Mouse (Mus musculus) CH12.LX (cell line): ENCODE results near the gene Zmynd8. TPM values are rescaled to one million over a fixed set of nuclear protein-coding genes. Genes with fewer than 3 reads are reported as not detected.
A peak's percentile ranks its signal among the peaks of the same experiment; 100 is the strongest.

Source experiments
- DNase-seq: peaks from one replicate; pipeline ENCODE4 v3.0.0-alpha.2; 2013; ENCODE audit errors: extremely low read depth
- H3K27ac ChIP-seq: 2 replicates; pipeline ENCODE4 v1.5.1; 2012; ENCODE audit warnings: low read depth, mild to moderate bottlenecking, control low read depth, moderate library complexity; ENCODE audit not compliant: insufficient read depth
- H3K27me3 ChIP-seq: replicated peaks from 2 replicates; pipeline ENCODE3; 2012; ENCODE audit warnings: inconsistent platforms
- H3K36me3 ChIP-seq, 2 experiments: replicated peaks in 1 of 2; 2 replicates each; pipeline versions ENCODE3 to v1.6.1; 2012; ENCODE audit warnings: inconsistent platforms in 1 of 2, low read length in 1 of 2, mild to moderate bottlenecking in 1 of 2, mixed read lengths in 1 of 2, moderate library complexity in 1 of 2; ENCODE audit not compliant: control insufficient read depth in 1 of 2, insufficient read depth in 1 of 2
- H3K4me1 ChIP-seq, 2 experiments: 2 replicates each; pipeline ENCODE4 v1.6.1; 2012; ENCODE audit warnings: inconsistent platforms in 1 of 2, moderate library complexity in 1 of 2; ENCODE audit not compliant: insufficient read depth in 2 of 2, control insufficient read depth in 1 of 2
- H3K4me2 ChIP-seq: 2 replicates; pipeline ENCODE4 v1.6.1; 2012; ENCODE audit warnings: low read depth, mild to moderate bottlenecking, control low read depth; ENCODE audit not compliant: poor library complexity, insufficient read depth, severe bottlenecking
- H3K4me3 ChIP-seq, 3 experiments: fragments of 150-350 bp in 1 of 3; sonication (generic) in 1 of 3; replicated peaks in 1 of 3; 2 replicates each; pipeline versions ENCODE3 to v1.5.1; 2011 to 2012; ENCODE audit warnings: low read depth in 2 of 3, low read length in 2 of 3, mild to moderate bottlenecking in 2 of 3, moderate library complexity in 2 of 3, control low read depth in 1 of 3, improper control_type of control experiment in 1 of 3, inconsistent platforms in 1 of 3, mixed read lengths in 1 of 3; ENCODE audit not compliant: poor library complexity in 1 of 3
- H3K79me2 ChIP-seq: replicated peaks from 2 replicates; pipeline ENCODE4 v1.6.1; 2012; ENCODE audit warnings: mild to moderate bottlenecking, moderate library complexity; ENCODE audit not compliant: control insufficient read depth, poor library complexity, insufficient read depth, severe bottlenecking; ENCODE audit errors: extremely low read depth
- H3K9ac ChIP-seq: 2 replicates; pipeline ENCODE4 v1.6.1; 2012; ENCODE audit warnings: low read depth, mild to moderate bottlenecking, control low read depth, moderate library complexity; ENCODE audit not compliant: insufficient read depth
- H3K9me3 ChIP-seq: replicated peaks from 2 replicates; pipeline ENCODE3; 2012; ENCODE audit warnings: low read length, inconsistent platforms, mixed read lengths
- BHLHE40 ChIP-seq: IDR thresholded peaks from 2 replicates; pipeline ENCODE4 v1.6.1; 2011; ENCODE audit warnings: mild to moderate bottlenecking, low read depth, low read length, improper control_type of control experiment
- CHD1 ChIP-seq: IDR thresholded peaks from 2 replicates; pipeline ENCODE4 v1.6.1; 2012; ENCODE audit warnings: low read depth, low read length, improper control_type of control experiment, inconsistent platforms
- ELF1 ChIP-seq: IDR thresholded peaks from 2 replicates; pipeline ENCODE4 v1.6.1; 2014; ENCODE audit warnings: low read depth, mild to moderate bottlenecking, inconsistent platforms, low read length, improper control_type of control experiment
- GABPA ChIP-seq: IDR thresholded peaks from 2 replicates; pipeline ENCODE4 v1.6.1; 2012; ENCODE audit warnings: low read depth, low read length, improper control_type of control experiment, inconsistent platforms; ENCODE audit not compliant: insufficient replicate concordance
- HCFC1 ChIP-seq: IDR thresholded peaks from 2 replicates; pipeline ENCODE4 v1.6.1; 2012; ENCODE audit warnings: low read depth, mild to moderate bottlenecking, inconsistent platforms, low read length, improper control_type of control experiment
- JUN ChIP-seq: IDR thresholded peaks from 2 replicates; pipeline ENCODE4 v1.6.1; 2011; ENCODE audit warnings: low read depth, mild to moderate bottlenecking, low read length, improper control_type of control experiment, moderate library complexity; ENCODE audit not compliant: insufficient read depth
- MAFK ChIP-seq: IDR thresholded peaks from 2 replicates; pipeline ENCODE4 v1.6.1; 2011; ENCODE audit warnings: low read length, improper control_type of control experiment; ENCODE audit not compliant: insufficient replicate concordance
- MEF2A ChIP-seq: IDR thresholded peaks from 2 replicates; pipeline ENCODE4 v1.6.1; 2014; ENCODE audit warnings: low read depth, mild to moderate bottlenecking, inconsistent platforms, low read length, improper control_type of control experiment, borderline replicate concordance
- RAD21 ChIP-seq: IDR thresholded peaks from 2 replicates; pipeline ENCODE4 v1.6.1; 2011; ENCODE audit warnings: low read depth, mild to moderate bottlenecking, low read length, improper control_type of control experiment, moderate library complexity
- SIN3A ChIP-seq: IDR thresholded peaks from 2 replicates; pipeline ENCODE4 v1.6.1; 2012; ENCODE audit warnings: low read length, improper control_type of control experiment, inconsistent platforms
- TBP ChIP-seq: conservative IDR thresholded peaks from 2 replicates; pipeline ENCODE4 v1.6.1; 2011; ENCODE audit warnings: low read depth, low read length, improper control_type of control experiment
- TCF12 ChIP-seq: IDR thresholded peaks from 2 replicates; pipeline ENCODE4 v1.6.1; 2014; ENCODE audit warnings: low read depth, mild to moderate bottlenecking, inconsistent platforms, low read length, improper control_type of control experiment
- ZNF384 ChIP-seq: IDR thresholded peaks from 2 replicates; pipeline ENCODE4 v1.6.1; 2012; ENCODE audit warnings: low read depth, low read length, improper control_type of control experiment, inconsistent platforms
- dilution Hi-C: fragments of 300-500 bp; cut with MboI; formaldehyde crosslinking; loops from 2 replicates; pipeline ENCODE4 v1.14.3; 2020; ENCODE audit warnings: low sequenced_read_pairs; ENCODE audit not compliant: extremely low pct_unique_long_range_greater_than_20kb, extremely low pct_ligation_motif_present
- in situ Hi-C: fragments of 300-500 bp; cut with MboI; formaldehyde crosslinking; loops from 3 replicates; pipeline ENCODE4 v1.14.3; 2019; ENCODE audit warnings: low sequenced_read_pairs, low pct_ligation_motif_present, low pct_unique_long_range_greater_than_20kb, mixed read lengths
- polyA plus RNA-seq: library from polyadenylated mRNA; unstranded; fragments of >175 nt; gene quantifications from 2 replicates; pipeline ENCODE4 v1.2.1, GENCODE M21; 2012; ENCODE audit warnings: low read depth; ENCODE audit not compliant: insufficient read length
- total RNA-seq, 2 experiments: library from RNA; depleted of rRNA; stranded (reverse); fragments of 300-350 nt in 1 of 2; fragments of >200 nt in 1 of 2; gene quantifications; 2 replicates each; pipeline ENCODE4 v1.2.3; 2012 to 2014

Zmynd8 gene
- total and polyA plus RNA-seq, 3 experiments, result 33.6 to 84.5 (median 35.1) TPM

DNA sequence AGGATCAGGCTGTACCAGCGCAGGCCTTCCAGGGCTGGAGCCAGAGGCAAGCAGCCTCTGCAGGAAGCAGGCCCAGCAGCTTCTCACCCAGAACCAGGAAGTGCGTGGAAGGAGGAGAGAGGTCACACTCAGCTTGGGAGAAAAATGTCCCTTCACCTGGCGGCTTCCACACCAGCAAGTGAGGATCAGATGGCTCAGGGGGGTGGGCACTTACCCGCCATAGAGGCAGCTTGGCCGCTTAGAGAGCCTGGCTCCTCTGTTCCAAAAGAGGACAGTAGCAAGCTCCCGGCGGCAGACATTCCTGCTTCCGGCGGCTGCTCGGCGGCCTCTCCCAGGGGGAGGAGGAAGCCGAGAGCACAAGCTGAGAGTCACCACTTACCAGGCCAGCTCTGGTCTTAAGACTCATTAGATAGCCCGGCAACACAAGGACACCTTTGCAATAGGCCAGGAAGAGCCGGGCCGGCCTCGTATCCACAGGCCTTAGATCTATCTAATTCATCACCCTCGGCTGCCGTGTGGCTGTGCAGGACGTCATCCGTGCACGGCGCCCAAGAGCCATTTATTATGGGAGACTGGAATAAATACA, 40.9 kb downstream of the Zmynd8 start:
- peaks cover 44 to 90% of the 10 kb centered on the region in 2 experiments for H3K4me1 ChIP-seq
- peak; percentile 31; the same call in 1 of the 2 replicates for TF ChIP-seq HCFC1
- TF ChIP-seq ZNF384, result no peak
- TF ChIP-seq SIN3A, result peak; percentile 38; the same call in 1 of the 2 replicates
- TF ChIP-seq TCF12, result no peak
- peak; percentile 85 for TF ChIP-seq ELF1
- no peak for TF ChIP-seq JUN
- TF ChIP-seq RAD21, result no peak
- no peak for TF ChIP-seq GABPA
- H3K9ac ChIP-seq, result peak overlapping the region; percentile 45
- H3K79me2 ChIP-seq, result peaks cover 99% of the 10 kb centered on the region
- peak overlapping the region; percentile 26 to 46 (median 35) for H3K4me3 ChIP-seq
- H3K9me3 ChIP-seq, result no peaks in the 10 kb centered on the region
- H3K4me2 ChIP-seq, result peak overlapping the region; percentile 64
- no peaks in the 10 kb centered on the region for H3K27me3 ChIP-seq
- peak overlapping the region; percentile 56 for H3K27ac ChIP-seq
- in situ Hi-C loops, result no loop called here
- DNase-seq, result no peak
- dilution Hi-C loops, result no loop called here
- peaks cover 30 to 80% of the 10 kb centered on the region in 2 experiments for H3K36me3 ChIP-seq

DNA sequence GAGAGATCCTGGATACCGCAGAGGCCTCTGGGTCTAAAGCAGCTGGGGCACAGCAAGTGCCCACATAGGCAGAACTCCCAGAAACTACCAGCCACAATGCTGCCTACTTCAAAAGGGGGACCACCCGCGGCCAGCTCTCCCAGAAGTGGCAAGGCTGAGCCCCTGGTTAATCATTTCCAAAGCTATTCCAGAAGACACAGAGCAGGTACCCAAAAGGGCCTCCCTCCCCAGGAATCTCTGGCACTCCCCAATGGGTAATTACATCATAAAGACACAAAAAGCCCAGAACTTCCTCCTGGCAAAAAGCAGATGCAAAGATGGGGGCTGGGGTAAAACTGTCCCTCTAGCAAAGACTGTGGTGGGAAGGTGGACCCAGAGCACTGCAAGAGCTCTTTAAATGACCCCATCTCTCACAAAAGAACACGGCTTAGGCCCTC, 41.4 kb downstream of the Zmynd8 start:
- Histone ChIP-seq H3K4me3 (peak overlapping the region in 2 of 3 experiments; percentile 35 to 46), H3K36me3 (peaks cover 32 to 84% of the 10 kb centered on the region in 2 experiments), H3K9me3 (no peaks in the 10 kb centered on the region), H3K27ac (peak overlapping the region; percentile 56), H3K4me2 (peak overlapping the region; percentile 64), H3K9ac (peak overlapping the region; percentile 45), H3K4me1 (peaks cover 49 to 95% of the 10 kb centered on the region in 2 experiments), H3K79me2 (peaks cover 99% of the 10 kb centered on the region), H3K27me3 (no peaks in the 10 kb centered on the region)
- TF ChIP-seq BHLHE40, result no peak
- TF ChIP-seq MEF2A, result no peak
- no peak for TF ChIP-seq MAFK
- TF ChIP-seq TBP, result no peak
- no peak for TF ChIP-seq CHD1
- in situ Hi-C loops, result no loop called here
- no peak for DNase-seq
- dilution Hi-C loops, result no loop called here
